Comparison of ENCODE assay signal across 30 mouse cellular contexts in genomic region chr19:10298268-10298667, GRCm38 (mm10). TPM values are rescaled to one million over a fixed set of nuclear protein-coding genes. Genes with fewer than 3 reads are reported as not detected.
DNase-seq lines count a peak whose midpoint lies in the region; ATAC-seq and TF ChIP-seq lines count a peak whose summit lies in the region.
"Had no signal": no experiment of that assay in that cellular context is flagged by ENCODE, and none has a peak within 500 bp of the region (broad histone marks: within the 10 kb centered on the region; RNA-seq: fewer than 3 reads in every experiment).

No protein-coding gene starts in this region.

- TF ChIP-seq CTCF in gastrocnemius, adult 2 months (IDR thresholded peaks at IDR 0.05) = no peak
- no peak for TF ChIP-seq CTCF in intestine, postnatal 0 days (IDR thresholded peaks at IDR 0.05; ENCODE audit: low read depth)
- TF ChIP-seq CTCF in left cerebral cortex, adult 2 months (IDR thresholded peaks at IDR 0.05) = no peak

- H3K4me3 ChIP-seq in gastrocnemius, adult 2 months = no peak overlapping the region
- no peak overlapping the region for H3K4me3 ChIP-seq in intestine, embryonic 16.5 days (ENCODE audit: low read length)
- no peak overlapping the region for H3K4me3 ChIP-seq in intestine, postnatal 0 days (ENCODE audit: low read depth, low read length)
- no peak overlapping the region for H3K4me3 ChIP-seq in left cerebral cortex, adult 2 months
- no peak overlapping the region for H3K4me3 ChIP-seq in lung, embryonic 15.5 days
- H3K4me3 ChIP-seq: embryonic facial prominence, embryonic 10.5 days; embryonic facial prominence, embryonic 13.5 days; erythroblast, embryonic 14.5 days; forebrain, embryonic 12.5 days; forebrain, embryonic 15.5 days; heart, embryonic 10.5 days; heart, embryonic 13.5 days had no signal

- no peaks in the 10 kb centered on the region for H3K36me3 ChIP-seq in intestine, embryonic 16.5 days (ENCODE audit: control insufficient read depth, insufficient read depth, low read length)
- H3K36me3 ChIP-seq in intestine, postnatal 0 days (ENCODE audit: control insufficient read depth, insufficient read depth) = no peaks in the 10 kb centered on the region
- H3K36me3 ChIP-seq in lung, embryonic 15.5 days = no peaks in the 10 kb centered on the region
- H3K36me3 ChIP-seq: embryonic facial prominence, embryonic 10.5 days; embryonic facial prominence, embryonic 13.5 days; forebrain, embryonic 12.5 days; forebrain, embryonic 15.5 days; heart, embryonic 10.5 days; heart, embryonic 13.5 days had no signal

- H3K9ac ChIP-seq in intestine, embryonic 16.5 days (ENCODE audit: low read depth, low read length) = no peak overlapping the region
- H3K9ac ChIP-seq in intestine, postnatal 0 days (ENCODE audit: low read depth, low read length) = no peak overlapping the region
- no peak overlapping the region for H3K9ac ChIP-seq in lung, embryonic 15.5 days
- H3K9ac ChIP-seq: embryonic facial prominence, embryonic 13.5 days; forebrain, embryonic 12.5 days; forebrain, embryonic 15.5 days; hindbrain, embryonic 14.5 days had no signal

- ATAC-seq in intestine, embryonic 16.5 days = no peak
- no peak for ATAC-seq in intestine, postnatal 0 days
- no peak for ATAC-seq in lung, embryonic 15.5 days (ENCODE audit: borderline replicate concordance, extremely low read depth, low FRiP score, low TSS enrichment)
- ATAC-seq: activated CD4-positive, CD25-positive, alpha-beta regulatory T cell, adult 4 months; forebrain, embryonic 15.5 days; hindbrain, postnatal 0 days had no signal

- no peak overlapping the region for H3K4me2 ChIP-seq in intestine, embryonic 16.5 days (ENCODE audit: low read depth, low read length)
- no peak overlapping the region for H3K4me2 ChIP-seq in intestine, postnatal 0 days (replicated peaks; ENCODE audit: low read depth)
- H3K4me2 ChIP-seq in lung, embryonic 15.5 days = no peak overlapping the region
- H3K4me2 ChIP-seq: embryonic facial prominence, embryonic 13.5 days; forebrain, embryonic 12.5 days; forebrain, embryonic 15.5 days; heart, embryonic 13.5 days; hindbrain, embryonic 14.5 days had no signal

- no peaks in the 10 kb centered on the region for H3K27me3 ChIP-seq in intestine, embryonic 16.5 days (replicated peaks; ENCODE audit: control insufficient read depth, insufficient read depth, low read length)
- no peaks in the 10 kb centered on the region for H3K27me3 ChIP-seq in intestine, postnatal 0 days (replicated peaks; ENCODE audit: control insufficient read depth, insufficient read depth, low read length)
- H3K27me3 ChIP-seq in lung, embryonic 15.5 days = no peaks in the 10 kb centered on the region
- H3K27me3 ChIP-seq: embryonic facial prominence, embryonic 13.5 days; forebrain, embryonic 15.5 days had no signal

- no peaks in the 10 kb centered on the region for H3K9me3 ChIP-seq in intestine, embryonic 16.5 days (ENCODE audit: control insufficient read depth, low read length)
- H3K9me3 ChIP-seq in intestine, postnatal 0 days (ENCODE audit: control insufficient read depth) = no peaks in the 10 kb centered on the region
- no peaks in the 10 kb centered on the region for H3K9me3 ChIP-seq in lung, embryonic 15.5 days
- H3K9me3 ChIP-seq: embryonic facial prominence, embryonic 10.5 days; embryonic facial prominence, embryonic 13.5 days; forebrain, embryonic 12.5 days; forebrain, embryonic 15.5 days; heart, embryonic 10.5 days; heart, embryonic 13.5 days had no signal

- H3K27ac ChIP-seq in gastrocnemius, adult 2 months = peak overlapping the region; percentile 92
- 0 out of 2 replicates have a peak overlapping the region, but pooled peaks have one; percentile 13 for H3K27ac ChIP-seq in intestine, embryonic 16.5 days (ENCODE audit: low read length)
- H3K27ac ChIP-seq in intestine, postnatal 0 days (ENCODE audit: low read depth, low read length) = no peak overlapping the region
- H3K27ac ChIP-seq in left cerebral cortex, adult 2 months = 0 out of 2 replicates have a peak overlapping the region, but pooled peaks have one; percentile 25
- H3K27ac ChIP-seq in lung, embryonic 15.5 days = peak overlapping the region; percentile 90
- H3K27ac ChIP-seq: forebrain, embryonic 12.5 days; forebrain, embryonic 15.5 days; hindbrain, embryonic 14.5 days had no signal

- no peak for DNase-seq in gastrocnemius, adult 2 months
- no peak for DNase-seq in gastrocnemius, postnatal 10 days
- DNase-seq in left cerebral cortex, adult 2 months (ENCODE audit: extremely low spot score in 1 of 2, low spot score in 2 of 2) = no peak
- no peak for DNase-seq in left cerebral cortex, postnatal 4 days
- DNase-seq in lung, postnatal 10 days = no peak
- DNase-seq: adrenal gland, adult 8-10 months; adrenal gland, postnatal 25 days; cerebellum, adult 11-12 months; cerebellum, adult 8-10 months; cerebellum, postnatal 10 days; cerebellum, postnatal 36 days; embryo, embryonic 11 days; gastrocnemius, postnatal 36 days; heart, adult 18-20 months; heart, postnatal 14 days; heart, postnatal 4 days had no signal

- intact Hi-C loops in gastrocnemius, adult 2 months (cut with DNase I) = no loop called here
- intact Hi-C loops in left cerebral cortex, adult 2 months (cut with DNase I) = no loop called here
- intact Hi-C loops in left cerebral cortex, postnatal 4 days (cut with DNase I) = no loop called here

- peaks cover 46% of the 10 kb centered on the region for H3K4me1 ChIP-seq in intestine, embryonic 16.5 days (ENCODE audit: control insufficient read depth, insufficient read depth, low read length)
- peaks cover 20% of the 10 kb centered on the region for H3K4me1 ChIP-seq in intestine, postnatal 0 days (replicated peaks; ENCODE audit: control insufficient read depth, insufficient read depth, low read length)
- peaks cover 62% of the 10 kb centered on the region for H3K4me1 ChIP-seq in lung, embryonic 15.5 days

- 78% methylated on average over 4 of the region's 4 CpGs for WGBS in intestine, embryonic 16.5 days
- WGBS in intestine, postnatal 0 days = 88% methylated on average over 4 of the region's 4 CpGs
- WGBS in lung, embryonic 15.5 days = 81% methylated on average over 4 of the region's 4 CpGs

RNA-seq across cellular contexts. Expression of gene Dagla, which starts 6.4 kb away (rescaled TPM):
- 1 to 10 TPM; 7.2 to 8.6 TPM for total RNA-seq in gastrocnemius, adult 2 months (2021)
- total RNA-seq in gastrocnemius, postnatal 10 days (2021) = 1 to 10 TPM; 8.9 to 9.3 TPM
- polyA plus RNA-seq in intestine, embryonic 16.5 days (2015; fragmentation: Nextera tagmentation; extraction: Ambion mirVana) = 2.6 and 3.2 TPM in 2 replicates
- polyA plus RNA-seq in intestine, postnatal 0 days (2015; fragmentation: Nextera tagmentation; extraction: Ambion mirVana) = 1.3 TPM in 2 replicates
- 10 to 100 TPM; 93.7 to 95.4 TPM for total RNA-seq in left cerebral cortex, adult 2 months (2021)
- 10 to 100 TPM; 44.1 to 44.6 TPM for total RNA-seq in left cerebral cortex, postnatal 4 days (2021)
- 3.1 and 3.2 TPM in 2 replicates for polyA plus RNA-seq in lung, embryonic 15.5 days (2015; fragmentation: Nextera tagmentation; extraction: Ambion mirVana)

RNA-seq across cellular contexts. Expression of gene Myrf, which starts 57.7 kb away (rescaled TPM):
- total RNA-seq in gastrocnemius, adult 2 months (2021) = not detected
- under 1 TPM; 0.09 to 0.14 TPM for total RNA-seq in gastrocnemius, postnatal 10 days (2021)
- polyA plus RNA-seq in intestine, embryonic 16.5 days (2015; fragmentation: Nextera tagmentation; extraction: Ambion mirVana) = 9.9 and 10.1 TPM in 2 replicates
- 4.1 and 4.5 TPM in 2 replicates for polyA plus RNA-seq in intestine, postnatal 0 days (2015; fragmentation: Nextera tagmentation; extraction: Ambion mirVana)
- 10 to 100 TPM; 14.0 to 15.3 TPM for total RNA-seq in left cerebral cortex, adult 2 months (2021)
- 1 to 10 TPM; 1.6 to 1.8 TPM for total RNA-seq in left cerebral cortex, postnatal 4 days (2021)
- 5.6 and 6.5 TPM in 2 replicates for polyA plus RNA-seq in lung, embryonic 15.5 days (2015; fragmentation: Nextera tagmentation; extraction: Ambion mirVana)
- total RNA-seq: gastrocnemius, adult 18-20 months had no signal

Comparison
In these comparisons a context has a peak if more than half of its experiments do, and no peak if none do; other contexts are left out.
1. RNA of gene Myrf, which starts 57.7 kb away (total RNA-seq): 14.0 to 15.3 TPM in left cerebral cortex, adult 2 months; 1.6 to 1.8 TPM in left cerebral cortex, postnatal 4 days, 0.09 to 0.14 TPM in gastrocnemius, postnatal 10 days and not detected in gastrocnemius, adult 2 months; every median in the first group is over 4 times any median in the second.
2. RNA of gene Dagla, which starts 6.4 kb away (total RNA-seq): 93.7 to 95.4 TPM in left cerebral cortex, adult 2 months and 44.1 to 44.6 TPM in left cerebral cortex, postnatal 4 days; 8.9 to 9.3 TPM in gastrocnemius, postnatal 10 days and 7.2 to 8.6 TPM in gastrocnemius, adult 2 months; every median in the first group is over 4 times any median in the second.